Mouse (Mus musculus) liver (tissue): Measurements from ENCODE around the gene Igf1.

Experiments
- DNase-seq: peaks from one replicate; pipeline ENCODE4 v3.0.0-alpha.2; 2020; ENCODE audit warnings: mixed read lengths

Gene Igf1

GRCm38 (mm10) chr10:87860181-87861103 is 2.4 kb downstream of the Igf1 start:
- peak; percentile 25 for DNase-seq

GRCm38 (mm10) chr10:87861104-87861455 is 3.0 kb downstream of the Igf1 start:
- no peak for DNase-seq

GRCm38 (mm10) chr10:87862899-87863298 is 4.8 kb downstream of the Igf1 start:
- no peak for DNase-seq

GRCm38 (mm10) chr10:87863326-87863725 is 5.3 kb downstream of the Igf1 start:
- no peak for DNase-seq

GRCm38 (mm10) chr10:87865712-87866111 is 7.6 kb downstream of the Igf1 start:
- DNase-seq = no peak

GRCm38 (mm10) chr10:87866448-87866847 is 8.4 kb downstream of the Igf1 start:
- DNase-seq = no peak

- DNase-seq = no peak
Observed at GRCm38 (mm10) chr10:87867217-87867616, 9.2 kb downstream of the Igf1 start.

GRCm38 (mm10) chr10:87867631-87868030 is 9.6 kb downstream of the Igf1 start:
- DNase-seq = no peak

- DNase-seq = no peak
Observed at GRCm38 (mm10) chr10:87868349-87869053, 10.4 kb downstream of the Igf1 start.

- DNase-seq = no peak
Observed at GRCm38 (mm10) chr10:87869151-87869550, 11.1 kb downstream of the Igf1 start.

GRCm38 (mm10) chr10:87869691-87870090 is 11.6 kb downstream of the Igf1 start:
- no peak for DNase-seq

GRCm38 (mm10) chr10:87871863-87872647 is 14.0 kb downstream of the Igf1 start:
- DNase-seq = no peak

- DNase-seq = no peak
Observed at GRCm38 (mm10) chr10:87872854-87873253, 14.8 kb downstream of the Igf1 start.

- DNase-seq = no peak
Observed at GRCm38 (mm10) chr10:87873516-87873915, 15.5 kb downstream of the Igf1 start.

GRCm38 (mm10) chr10:87880071-87880785 is 22.2 kb downstream of the Igf1 start:
- DNase-seq = no peak

GRCm38 (mm10) chr10:87885326-87886040 is 27.4 kb downstream of the Igf1 start:
- no peak for DNase-seq

GRCm38 (mm10) chr10:87889850-87890249 is 31.8 kb downstream of the Igf1 start:
- DNase-seq = no peak

- DNase-seq = no peak
Observed at GRCm38 (mm10) chr10:87892256-87892655, 34.2 kb downstream of the Igf1 start.

- DNase-seq = no peak
Observed at GRCm38 (mm10) chr10:87893272-87893671, 35.2 kb downstream of the Igf1 start.

GRCm38 (mm10) chr10:87894461-87895120 is 36.5 kb downstream of the Igf1 start:
- DNase-seq = no peak

GRCm38 (mm10) chr10:87895351-87895750 is 37.3 kb downstream of the Igf1 start:
- no peak for DNase-seq
